Mouse (Mus musculus): ENCODE measurements at regions not wholly inside any gene's neighbourhood (a gene's known extent, or its start where the extent isn't known, plus 50 kb on each side); places are given as distances from the start of the nearest gene placed in this dataset.

DNA sequence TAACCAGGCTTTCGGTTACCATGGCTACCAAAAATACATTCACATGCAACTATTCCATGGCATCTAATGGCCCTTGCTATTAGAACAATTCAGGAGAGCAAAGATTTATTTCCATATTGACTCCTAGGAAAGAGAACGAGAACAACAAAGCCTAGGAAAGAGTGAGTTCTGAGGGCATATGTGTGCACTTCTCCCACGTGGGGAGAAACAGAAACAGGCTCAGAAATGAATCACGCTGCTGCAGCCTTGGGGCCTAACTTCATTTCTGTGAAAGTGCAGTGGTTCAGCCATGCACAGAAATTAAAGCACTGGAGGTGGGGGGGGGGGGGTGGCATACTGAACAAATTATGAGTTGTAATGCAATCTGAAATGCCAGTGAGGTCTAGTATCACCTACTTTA is 55.2 kb upstream of the Kcnmb2 start:
- no peaks in the 10 kb centered on the region for H3K9me3 ChIP-seq (ENCODE audit: control insufficient read depth, insufficient read depth, low read depth, low read length)
- in situ Hi-C loops (cut with MboI; ENCODE audit: low sequenced_read_pairs in 2 of 2, unreplicated experiment in 2 of 2), result no loop called here
- H3K36me3 ChIP-seq (ENCODE audit: control insufficient read depth, insufficient read depth, low read length, poor library complexity, severe bottlenecking), result no peaks in the 10 kb centered on the region
- H3K4me1 ChIP-seq (ENCODE audit: control insufficient read depth in 2 of 2, insufficient read depth in 2 of 2, low read length in 2 of 2, poor library complexity in 1 of 2), result no peaks in the 10 kb centered on the region
- no peak for DNase-seq (ENCODE audit: low read depth, low spot score)
- no peak overlapping the region for H3K27ac ChIP-seq (ENCODE audit: insufficient read depth, low read depth, low read length, poor library complexity, severe bottlenecking)
- H3K4me3 ChIP-seq (ENCODE audit: insufficient read depth in 1 of 2, low read depth in 1 of 2, low read length in 2 of 2, poor library complexity in 1 of 2, severe bottlenecking in 1 of 2), result no peak overlapping the region
- TF ChIP-seq ZNF384 (IDR thresholded peaks at IDR 0.05; ENCODE audit: low read depth, low read length) (no peak), ZC3H11A (IDR thresholded peaks at IDR 0.05; ENCODE audit: borderline replicate concordance, low read depth, low read length) (no peak), HCFC1 (IDR thresholded peaks at IDR 0.05; ENCODE audit: borderline replicate concordance, insufficient read depth, low read length) (no peak), CHD2 (IDR thresholded peaks at IDR 0.05; ENCODE audit: low read depth, low read length) (no peak), MAFK (IDR thresholded peaks at IDR 0.05; ENCODE audit: insufficient read depth, low read depth, low read length) (no peak)
- H3K9ac ChIP-seq (ENCODE audit: insufficient read depth, low read depth, low read length, poor library complexity, severe bottlenecking), result no peak overlapping the region
